Mouse (Mus musculus): ENCODE data around the gene Cacna1a.

- TF ChIP-seq POLR2A (IDR thresholded peaks at IDR 0.05; ENCODE audit: borderline replicate concordance, extremely low read depth, insufficient read depth, insufficient read length, poor library complexity, severe bottlenecking), result no peak
- no peak for TF ChIP-seq CTCF (IDR thresholded peaks at IDR 0.05; ENCODE audit: borderline replicate concordance, extremely low read depth, insufficient read depth, insufficient read length)
These were observed 78.7 kb downstream of the Cacna1a start for GRCm38 (mm10) chr8:84466932-84467331.
